In the genomic region with DNA sequence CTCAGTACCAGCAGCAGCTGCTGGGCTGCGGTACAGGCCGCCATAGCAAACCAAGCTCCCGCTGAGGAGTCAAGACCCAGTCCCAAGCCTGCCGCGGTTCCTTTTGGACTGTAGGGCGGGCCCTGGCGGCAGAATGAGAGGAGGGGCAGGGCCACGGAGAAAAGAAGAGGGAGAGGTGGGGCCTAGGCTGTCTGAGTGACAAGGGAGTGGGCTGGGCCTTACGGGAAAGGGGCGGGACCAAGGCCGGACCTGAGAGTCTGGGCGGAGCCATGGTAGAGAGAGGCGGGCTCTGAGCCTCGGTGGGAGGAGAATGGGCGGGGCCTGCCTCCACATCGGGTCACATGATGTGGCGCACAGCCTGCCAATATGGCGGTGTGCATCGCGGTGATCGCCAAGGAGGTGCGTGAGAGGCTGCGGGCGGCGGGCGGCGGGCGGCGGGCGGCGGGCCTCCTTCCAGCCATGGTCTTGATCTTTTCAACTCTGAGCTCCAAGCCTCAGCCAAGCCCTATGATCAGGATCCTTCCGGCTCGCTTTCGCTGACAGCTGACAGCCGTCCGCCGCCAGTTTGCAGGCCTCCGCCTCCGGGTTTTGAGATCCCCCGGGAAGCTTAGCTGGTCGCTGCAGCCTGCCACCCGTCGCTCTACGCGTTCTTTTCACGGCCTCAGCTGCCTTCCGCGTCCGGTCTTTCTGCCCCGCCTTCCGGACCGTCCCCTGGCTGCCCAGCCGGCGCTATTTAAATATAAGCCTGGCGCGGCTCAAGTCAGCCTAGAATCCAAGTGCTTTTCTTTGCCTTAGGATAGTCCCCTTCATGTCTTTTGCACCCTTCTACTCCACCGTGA, we compare ENCODE assay signal across 8 mouse cellular contexts. TPM values are rescaled to one million over a fixed set of nuclear protein-coding genes. Genes with fewer than 3 reads are reported as not detected.
DNase-seq lines count a peak whose midpoint lies in the region; ATAC-seq lines count a peak whose summit lies in the region.

Gene Galns, minus strand, starts transcription at position 169 of the 839 bp plus-strand sequence.
Gene Trappc2l, plus strand, starts transcription at position 346 of the 839 bp plus-strand sequence.

- H3K4me2 ChIP-seq in hindbrain, embryonic 11.5 days (replicated peaks; ENCODE audit: low read depth, low read length): peak within 1 kb of the TSS; percentile 93

- H3K27ac ChIP-seq in hindbrain, embryonic 11.5 days (ENCODE audit: low read depth, low read length): peak within 1 kb of the TSS; percentile 77

- no peaks in the 10 kb centered on the region for H3K27me3 ChIP-seq in hindbrain, embryonic 11.5 days (ENCODE audit: control insufficient read depth, insufficient read depth, low read length)

- peaks cover 2% of the 10 kb centered on the region; the same call in 1 of the 2 replicates for H3K4me1 ChIP-seq in hindbrain, embryonic 11.5 days (replicated peaks; ENCODE audit: control insufficient read depth, insufficient read depth, low read length)

- H3K36me3 ChIP-seq in hindbrain, embryonic 11.5 days (ENCODE audit: control insufficient read depth, insufficient read depth, low read length): no peaks in the 10 kb centered on the region

- peak within 1 kb of the TSS; percentile 70 for H3K9ac ChIP-seq in hindbrain, embryonic 11.5 days (ENCODE audit: low read depth, low read length)

- under 1% methylated on average over 43 of the region's 57 CpGs for WGBS in hindbrain, embryonic 11.5 days

- peak; percentile 99 for DNase-seq in Muller cell, postnatal 12 days (ENCODE audit: inconsistent ontology term)
- DNase-seq in cerebellum, adult 9-11 months: peak; percentile 96
- DNase-seq in frontal cortex, adult 2 months (ENCODE audit: extremely low spot score in 1 of 2, low spot score in 1 of 2): peak; percentile 94 to 95
- DNase-seq in hindbrain, embryonic 11.5 days (ENCODE audit: low spot score): peak; percentile 99
- DNase-seq in layer of hippocampus, postnatal 10 days (ENCODE audit: low spot score in 2 of 2): peak; percentile 94 to 95
- peak; percentile 97 for DNase-seq in lung, postnatal 10 days
- DNase-seq in ovary, postnatal 36 days (ENCODE audit: low spot score): peak; percentile 94
- DNase-seq in thymus, postnatal 25 days: peak; percentile 97

- H3K4me3 ChIP-seq in hindbrain, embryonic 11.5 days (ENCODE audit: low read depth, low read length): peak within 1 kb of the TSS; percentile 66

- no peaks in the 10 kb centered on the region for H3K9me3 ChIP-seq in hindbrain, embryonic 11.5 days (ENCODE audit: control insufficient read depth, low read length)

- peak; percentile 96 for ATAC-seq in hindbrain, embryonic 11.5 days (ENCODE audit: low FRiP score)

RNA-seq across cellular contexts. Expression of gene Galns, which starts in this region (rescaled TPM):
- polyA plus RNA-seq in frontal cortex, adult 2 months (2012; rRNA removed): 9.4 and 9.5 TPM in 2 replicates
- polyA plus RNA-seq in hindbrain, embryonic 11.5 days (2014; fragmentation: Nextera tagmentation; extraction: Ambion mirVana): 4.7 and 6.2 TPM in 2 replicates
- 10 to 100 TPM; 10.6 to 10.7 TPM for total RNA-seq in layer of hippocampus, postnatal 10 days (2021)

RNA-seq across cellular contexts. Expression of gene Trappc2l, which starts in this region (rescaled TPM):
- 130 and 153 TPM in 2 replicates for polyA plus RNA-seq in frontal cortex, adult 2 months (2012; rRNA removed)
- 48.3 and 60.2 TPM in 2 replicates for polyA plus RNA-seq in hindbrain, embryonic 11.5 days (2014; fragmentation: Nextera tagmentation; extraction: Ambion mirVana)
- 10 to 100 TPM; 75.6 to 79.9 TPM for total RNA-seq in layer of hippocampus, postnatal 10 days (2021)

Comparison
In these comparisons a context has a peak if more than half of its experiments do, and no peak if none do; other contexts are left out.
1. Peak in every context shown above with its lines: DNase-seq, ATAC-seq, H3K4me3 ChIP-seq and H3K27ac ChIP-seq.